11 mouse cellular contexts compared by ENCODE assay signal in the genomic region with DNA sequence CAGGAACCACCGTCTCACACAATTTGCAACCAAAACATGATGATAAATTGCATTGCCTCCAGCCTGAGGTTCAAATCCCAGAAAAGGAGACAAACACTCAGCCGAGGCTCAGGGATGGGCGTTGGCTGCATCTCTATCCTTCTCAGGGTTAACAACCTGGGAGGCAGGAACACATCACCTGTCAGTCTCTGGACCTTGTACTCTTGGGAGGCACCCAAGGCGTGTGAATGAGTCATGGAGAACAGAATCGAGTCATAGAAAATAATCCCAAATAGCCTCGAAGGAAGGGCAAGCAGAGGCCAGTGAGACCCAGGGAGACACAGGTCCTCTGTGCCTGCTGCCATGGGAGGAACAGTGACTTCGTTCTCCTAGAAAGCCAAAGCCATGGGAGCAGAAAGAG.
"Had no signal": no experiment of that assay in that cellular context is flagged by ENCODE, and none has a peak within 500 bp of the region (broad histone marks: within the 10 kb centered on the region; RNA-seq: fewer than 3 reads in every experiment).

No protein-coding gene starts in this region.

- H3K9ac ChIP-seq: limb, embryonic 15.5 days; liver, embryonic 13.5 days; midbrain, embryonic 12.5 days; neural tube, embryonic 15.5 days had no signal

- H3K4me2 ChIP-seq: limb, embryonic 15.5 days; liver, embryonic 13.5 days; midbrain, embryonic 12.5 days; neural tube, embryonic 15.5 days had no signal

- ATAC-seq: inflammation-experienced regulatory T-cells, adult 6 months had no signal

- H3K27ac ChIP-seq: left cerebral cortex, adult 2 months; limb, embryonic 15.5 days; liver, embryonic 13.5 days; midbrain, embryonic 12.5 days; neural tube, embryonic 15.5 days had no signal

- DNase-seq: liver, embryonic 13.5 days; lung, adult 18-20 months; right cerebral cortex, adult 18-20 months; right cerebral cortex, postnatal 25 days; thymus, postnatal 4 days had no signal

- H3K27me3 ChIP-seq: limb, embryonic 15.5 days; liver, embryonic 13.5 days; midbrain, embryonic 12.5 days; neural tube, embryonic 15.5 days had no signal

- H3K9me3 ChIP-seq: limb, embryonic 15.5 days; liver, embryonic 13.5 days; midbrain, embryonic 12.5 days; neural tube, embryonic 15.5 days had no signal

- H3K36me3 ChIP-seq: limb, embryonic 15.5 days; liver, embryonic 13.5 days; midbrain, embryonic 12.5 days; neural tube, embryonic 15.5 days had no signal

- H3K4me1 ChIP-seq: liver, embryonic 13.5 days; midbrain, embryonic 12.5 days had no signal

- H3K4me3 ChIP-seq: left cerebral cortex, adult 2 months; limb, embryonic 15.5 days; liver, embryonic 13.5 days; midbrain, embryonic 12.5 days; myocyte; neural tube, embryonic 15.5 days had no signal
